Mouse (Mus musculus) G1E (cell line): ENCODE data around the gene Vav3. TPM values are rescaled to one million over a fixed set of nuclear protein-coding genes. Genes with fewer than 3 reads are reported as not detected.

Source experiments
- ATAC-seq: 2 replicates; pipeline ENCODE4 v1.8.0; 2016; ENCODE audit warnings: mild to moderate bottlenecking; ENCODE audit not compliant: insufficient number of reproducible peaks, poor library complexity, low FRiP score, severe bottlenecking; ENCODE audit errors: extremely low read depth
- DNase-seq: peaks from one replicate; pipeline ENCODE4 v3.0.0; 2012; ENCODE audit warnings: low spot score
- H3K27me3 ChIP-seq: 2 replicates; pipeline ENCODE4 v1.6.1; 2012; ENCODE audit warnings: mild to moderate bottlenecking, low read length, inconsistent platforms; ENCODE audit not compliant: insufficient read depth
- H3K36me3 ChIP-seq: replicated peaks from 2 replicates; pipeline ENCODE3; 2012; ENCODE audit warnings: mild to moderate bottlenecking, inconsistent platforms
- H3K4me1 ChIP-seq: 2 replicates; pipeline ENCODE4 v1.6.1; 2012; ENCODE audit warnings: low read depth, low read length, inconsistent platforms, mixed read lengths; ENCODE audit not compliant: insufficient read depth
- H3K4me3 ChIP-seq: 2 replicates; pipeline ENCODE4 v1.5.1; 2012; ENCODE audit warnings: low read depth, mild to moderate bottlenecking, inconsistent platforms, low read length, moderate library complexity, mixed read lengths
- H3K9me3 ChIP-seq: replicated peaks from 2 replicates; pipeline ENCODE4 v1.6.1; 2012; ENCODE audit warnings: inconsistent platforms
- CTCF ChIP-seq: IDR thresholded peaks from 2 replicates; pipeline ENCODE4 v1.5.1; 2012; ENCODE audit warnings: low read depth, low read length, inconsistent platforms, mixed read lengths
- GATA1 ChIP-seq: IDR thresholded peaks from 2 replicates; pipeline ENCODE4 v1.6.1; 2012; ENCODE audit warnings: borderline replicate concordance, low read length, inconsistent platforms, mixed read lengths
- GATA2 ChIP-seq: IDR thresholded peaks from 2 replicates; pipeline ENCODE4 v1.6.1; 2012; ENCODE audit warnings: low read depth, low read length, inconsistent platforms, borderline replicate concordance
- POLR2AphosphoS5 ChIP-seq: IDR thresholded peaks from 2 replicates; pipeline ENCODE4 v1.6.1; 2012; ENCODE audit warnings: low read depth, low read length, inconsistent platforms; ENCODE audit not compliant: insufficient replicate concordance
- TAL1 ChIP-seq: conservative IDR thresholded peaks from 2 replicates; pipeline ENCODE4 v1.6.1; 2012; ENCODE audit warnings: low read depth, low read length, inconsistent platforms, mixed read lengths
- polyA plus RNA-seq: library from polyadenylated mRNA; stranded (reverse); fragments of >175 nt; gene quantifications from 2 replicates; pipeline ENCODE4 v1.2.3, GENCODE M21; 2012
- total RNA-seq, 2 experiments: library from RNA; stranded (forward) in 1 of 2; stranded (reverse) in 1 of 2; fragments of 200-1000 nt in 1 of 2; fragments of >200 nt in 1 of 2; fragmentation: Nextera tagmentation in 1 of 2; gene quantifications; 2 replicates each; pipeline ENCODE4 v1.2.3; 2014 to 2017

Vav3 gene
- total and polyA plus RNA-seq, 3 experiments, result 0.05 TPM; not detected in 2

DNA sequence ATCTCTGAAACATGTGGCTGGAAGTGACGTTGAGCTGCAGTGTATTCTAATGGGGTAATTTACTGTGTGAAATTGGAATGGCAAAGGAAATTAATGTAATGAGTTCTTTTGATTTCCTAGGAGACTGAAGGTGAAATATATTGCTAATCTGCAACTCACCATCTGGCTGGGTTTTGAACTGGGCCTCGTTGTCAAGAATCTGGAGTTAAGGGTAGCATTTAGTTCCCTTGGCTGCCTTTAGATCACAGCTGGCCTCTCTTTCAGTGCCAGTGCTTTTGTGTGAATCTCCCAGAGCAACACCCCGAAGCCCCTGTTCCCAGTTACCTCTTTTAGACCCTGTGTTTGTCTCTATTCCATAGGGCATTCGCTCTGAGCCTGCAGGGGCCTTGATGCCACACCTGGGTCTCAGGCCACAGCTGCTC, 148.3 kb downstream of the Vav3 start:
- Histone ChIP-seq H3K9me3 (peaks cover 17% of the 10 kb centered on the region), H3K4me1 (no peaks in the 10 kb centered on the region), H3K36me3 (no peaks in the 10 kb centered on the region), H3K4me3 (no peak overlapping the region), H3K27me3 (no peaks in the 10 kb centered on the region)
- ATAC-seq (no peak), DNase-seq (no peak)
- no peak for TF ChIP-seq GATA1
- TF ChIP-seq POLR2AphosphoS5, result no peak

DNA sequence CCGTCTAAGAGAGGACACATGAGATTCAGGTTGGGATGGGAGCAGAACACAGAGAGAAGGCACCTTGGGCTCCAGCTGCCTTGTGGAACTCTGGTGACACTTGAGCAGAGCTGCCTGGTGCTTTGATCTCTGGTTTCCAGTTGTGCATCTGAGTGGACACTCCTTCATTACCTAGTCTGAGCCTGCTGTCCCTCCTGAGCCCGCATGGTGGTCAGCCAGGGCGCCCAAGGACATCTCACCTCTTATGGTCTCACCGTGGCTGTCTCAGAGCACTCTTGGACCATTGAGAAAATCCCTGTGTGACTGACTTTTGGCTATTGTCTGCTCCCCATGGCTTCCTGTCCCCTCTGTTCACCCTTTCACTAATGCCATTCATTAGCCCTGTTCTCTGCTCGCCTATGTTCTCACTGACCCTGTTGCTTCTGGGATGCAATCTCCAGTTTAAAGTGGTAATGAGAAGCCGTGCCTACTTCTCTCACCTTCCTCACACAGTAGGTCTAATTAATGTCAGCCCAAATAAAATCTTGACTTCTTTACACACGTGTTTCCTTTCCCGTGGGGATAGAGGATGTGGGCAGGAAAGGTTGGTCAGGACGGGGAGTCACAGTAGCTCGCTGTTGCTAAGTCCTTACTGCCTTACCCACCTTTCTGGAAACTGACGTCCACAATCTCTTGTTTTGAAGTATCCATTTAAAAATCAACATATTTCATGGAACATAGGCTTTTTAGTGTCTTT, 150.3 kb downstream of the Vav3 start:
- Histone ChIP-seq H3K9me3 (peaks cover 16% of the 10 kb centered on the region), H3K4me3 (no peak overlapping the region), H3K36me3 (no peaks in the 10 kb centered on the region), H3K27me3 (no peaks in the 10 kb centered on the region), H3K4me1 (no peaks in the 10 kb centered on the region)
- DNase-seq, result no peak
- TF ChIP-seq GATA1 (no peak), GATA2 (no peak), TAL1 (no peak), POLR2AphosphoS5 (no peak), CTCF (no peak)
- no peak for ATAC-seq

DNA sequence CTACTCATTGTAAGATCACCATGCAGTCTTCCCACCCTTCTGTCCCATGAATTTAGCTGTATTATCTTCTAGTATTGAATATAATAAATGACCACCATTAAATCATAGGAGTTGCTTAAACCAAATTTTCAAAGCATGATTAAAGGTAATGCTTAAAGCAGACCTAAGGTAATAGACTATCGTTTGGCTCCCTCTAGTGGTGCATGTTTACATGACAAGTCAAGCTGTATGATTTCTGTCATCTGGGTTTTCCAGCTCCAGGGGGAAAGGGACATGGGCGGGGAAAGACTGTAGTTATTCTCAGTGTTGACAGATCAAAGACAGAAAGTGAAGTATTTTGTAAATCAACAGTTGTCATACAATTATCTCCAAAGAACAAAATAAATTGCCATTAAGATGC, 151.1 kb downstream of the Vav3 start:
- no peaks in the 10 kb centered on the region for H3K27me3 ChIP-seq
- H3K36me3 ChIP-seq, result no peaks in the 10 kb centered on the region
- DNase-seq, result no peak
- TF ChIP-seq TAL1 (no peak), CTCF (peak; percentile 55)
- H3K4me3 ChIP-seq, result no peak overlapping the region
- H3K9me3 ChIP-seq, result peaks cover 17% of the 10 kb centered on the region
- H3K4me1 ChIP-seq, result no peaks in the 10 kb centered on the region
- ATAC-seq, result no peak

DNA sequence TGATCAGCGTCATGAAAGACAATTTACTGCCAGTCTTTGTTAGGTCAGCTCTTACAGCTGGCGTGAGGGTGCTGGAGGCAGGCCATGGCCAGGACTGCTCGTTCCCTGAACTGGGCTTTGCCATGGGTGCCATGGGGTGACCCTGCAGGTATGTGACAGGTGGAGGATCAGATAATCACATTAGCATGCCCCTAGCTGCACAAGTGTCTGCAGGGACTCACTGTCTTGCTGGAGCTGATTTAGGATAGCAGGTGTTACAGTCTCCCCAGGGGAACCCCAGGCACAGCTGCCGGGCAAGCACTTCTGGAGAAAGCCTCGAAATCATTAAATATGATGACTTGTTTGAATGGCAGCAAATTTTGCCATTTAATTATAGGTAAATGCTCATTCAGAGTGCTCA, 156.0 kb downstream of the Vav3 start:
- H3K4me3 ChIP-seq, result no peak overlapping the region
- no peaks in the 10 kb centered on the region for H3K4me1 ChIP-seq
- H3K9me3 ChIP-seq, result peaks cover 2% of the 10 kb centered on the region
- ATAC-seq (no peak), DNase-seq (no peak)
- no peaks in the 10 kb centered on the region for H3K36me3 ChIP-seq
- no peaks in the 10 kb centered on the region for H3K27me3 ChIP-seq
- no peak for TF ChIP-seq GATA1
- TF ChIP-seq POLR2AphosphoS5, result no peak
- TF ChIP-seq CTCF, result no peak
- no peak for TF ChIP-seq TAL1
- no peak for TF ChIP-seq GATA2

DNA sequence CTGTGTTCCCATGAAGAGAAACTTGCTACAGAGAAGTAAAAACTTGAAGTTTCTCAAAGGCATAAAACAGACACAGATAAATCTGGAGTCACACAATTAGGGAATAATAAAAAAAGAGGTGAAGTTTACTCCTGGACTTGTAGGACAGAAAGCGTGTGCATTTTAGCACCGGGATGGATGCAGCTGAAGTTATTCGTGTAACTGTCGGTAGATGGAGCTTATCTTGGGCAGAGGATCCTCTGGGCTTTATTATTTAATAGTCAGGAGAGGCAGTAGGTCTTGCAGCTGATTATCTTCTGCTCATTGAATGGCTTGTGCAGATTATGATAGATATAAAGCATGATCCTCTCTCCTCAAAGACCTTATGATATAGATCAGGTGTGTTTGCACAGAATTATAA, 156.6 kb downstream of the Vav3 start:
- Histone ChIP-seq H3K27me3 (no peaks in the 10 kb centered on the region), H3K4me1 (no peaks in the 10 kb centered on the region), H3K9me3 (peaks cover 2% of the 10 kb centered on the region), H3K36me3 (no peaks in the 10 kb centered on the region), H3K4me3 (no peak overlapping the region)
- no peak for ATAC-seq
- TF ChIP-seq TAL1, result no peak
- no peak for TF ChIP-seq GATA2
- no peak for TF ChIP-seq GATA1
- TF ChIP-seq POLR2AphosphoS5, result no peak
- no peak for TF ChIP-seq CTCF
- no peak for DNase-seq

DNA sequence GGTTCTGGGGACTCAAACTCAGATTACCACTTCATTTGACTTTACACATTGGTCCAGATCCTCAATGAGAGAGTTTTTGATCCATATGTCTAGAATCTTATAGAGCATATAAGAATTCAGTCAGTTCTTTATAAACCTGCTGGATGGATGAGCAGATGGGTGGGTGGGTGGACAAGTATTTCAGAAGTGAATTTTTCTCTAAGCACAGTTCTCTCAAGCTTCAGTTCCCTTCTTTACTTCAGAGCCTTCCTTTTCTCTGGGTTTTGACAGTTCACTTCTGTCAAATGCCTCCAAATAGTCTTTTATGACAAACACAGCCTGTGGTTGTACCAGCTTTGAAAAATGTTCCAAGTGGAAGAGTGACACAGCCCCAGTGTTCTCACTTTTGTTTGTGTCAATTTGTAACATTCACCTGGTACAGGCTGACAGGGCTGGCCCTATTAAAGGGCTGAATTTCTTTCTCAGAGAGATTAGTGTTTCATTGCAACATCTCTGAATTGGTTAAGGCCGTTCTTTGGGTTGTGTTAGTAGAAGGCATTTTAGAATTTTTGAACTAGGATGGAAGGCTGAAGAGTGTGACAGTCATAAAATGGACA, 159.5 kb downstream of the Vav3 start:
- H3K36me3 ChIP-seq, result no peaks in the 10 kb centered on the region
- no peaks in the 10 kb centered on the region for H3K4me1 ChIP-seq
- DNase-seq (no peak), ATAC-seq (no peak)
- no peak overlapping the region for H3K4me3 ChIP-seq
- H3K27me3 ChIP-seq, result no peaks in the 10 kb centered on the region
- H3K9me3 ChIP-seq, result peaks cover 2% of the 10 kb centered on the region
- TF ChIP-seq POLR2AphosphoS5, result no peak
- no peak for TF ChIP-seq GATA2
- no peak for TF ChIP-seq CTCF
- no peak for TF ChIP-seq GATA1
- TF ChIP-seq TAL1, result no peak
